Mouse (Mus musculus) intestine, embryonic 16.5 days (tissue): Measurements from ENCODE around the gene Mcm5. TPM values are rescaled to one million over a fixed set of nuclear protein-coding genes. Genes with fewer than 3 reads are reported as not detected.

Experiments used
- ATAC-seq: fragments of 200-750 bp; cut with Nextera tagmentation; 2 replicates; pipeline ENCODE4 v1.8.0; 2017; ENCODE audit warnings: moderate TSS enrichment, moderate library complexity
- H3K27ac ChIP-seq: fragments of 300-500 bp; sonication (generic); 2 replicates; pipeline ENCODE4 v1.5.1; 2014; ENCODE audit warnings: mild to moderate bottlenecking, low read length
- H3K27me3 ChIP-seq: fragments of 300-500 bp; sonication (generic); replicated peaks from 2 replicates; pipeline ENCODE4 v1.6.1; 2014; ENCODE audit warnings: low read length, control low read depth, mixed read lengths; ENCODE audit not compliant: control insufficient read depth, insufficient read depth
- H3K36me3 ChIP-seq: fragments of 300-500 bp; sonication (generic); 2 replicates; pipeline ENCODE4 v1.6.1; 2014; ENCODE audit warnings: low read length, control low read depth; ENCODE audit not compliant: control insufficient read depth, insufficient read depth
- H3K4me1 ChIP-seq: fragments of 300-500 bp; sonication (generic); 2 replicates; pipeline ENCODE4 v1.6.1; 2014; ENCODE audit warnings: low read length, control low read depth, mixed read lengths; ENCODE audit not compliant: control insufficient read depth, insufficient read depth
- H3K4me2 ChIP-seq: fragments of 300-500 bp; sonication (generic); 2 replicates; pipeline ENCODE4 v1.6.1; 2014; ENCODE audit warnings: low read depth, low read length, control low read depth
- H3K4me3 ChIP-seq: fragments of 300-500 bp; sonication (generic); 2 replicates; pipeline ENCODE4 v1.5.1; 2014; ENCODE audit warnings: mild to moderate bottlenecking, low read length
- H3K9ac ChIP-seq: fragments of 300-500 bp; sonication (generic); 2 replicates; pipeline ENCODE4 v1.6.1; 2014; ENCODE audit warnings: low read depth, low read length
- H3K9me3 ChIP-seq: fragments of 300-500 bp; sonication (generic); 2 replicates; pipeline ENCODE4 v1.6.1; 2016; ENCODE audit warnings: low read length, control low read depth; ENCODE audit not compliant: control insufficient read depth
- WGBS: fragments of 180-500 bp; shearing (Covaris S2); extraction: QIAGEN DNeasy Blood & Tissue Kit; methylation state at CpG from one replicate; pipeline ENCODE4 v1.1.7; 2014; 5-methylcytosine and 5-hydroxymethylcytosine counted together
- polyA plus RNA-seq: library from polyadenylated mRNA; unstranded; fragments of >200 nt; fragmentation: Nextera tagmentation; extraction: Ambion mirVana; gene quantifications from 2 replicates; pipeline ENCODE4 v1.2.1, GENCODE M21; 2015

Gene Mcm5
- polyA plus RNA-seq, 1 experiment from 2014 or later, result 120 TPM

GRCm38 (mm10) chr8:75078215-75078614, 31.2 kb upstream of the Mcm5 start:
- Histone ChIP-seq H3K9ac (no peak overlapping the region), H3K4me3 (no peak overlapping the region), H3K27me3 (no peaks in the 10 kb centered on the region), H3K36me3 (no peaks in the 10 kb centered on the region), H3K9me3 (no peaks in the 10 kb centered on the region), H3K27ac (no peak overlapping the region), H3K4me2 (no peak overlapping the region), H3K4me1 (no peaks in the 10 kb centered on the region)
- WGBS, result 81% methylated on average over 1 of the region's 1 CpGs
- no peak for ATAC-seq

- Histone ChIP-seq H3K9ac (no peak overlapping the region), H3K27me3 (no peaks in the 10 kb centered on the region), H3K4me3 (no peak overlapping the region), H3K4me1 (no peaks in the 10 kb centered on the region), H3K36me3 (no peaks in the 10 kb centered on the region), H3K9me3 (no peaks in the 10 kb centered on the region), H3K27ac (no peak overlapping the region), H3K4me2 (no peak overlapping the region)
- ATAC-seq, result no peak
- 92% methylated on average over 9 of the region's 9 CpGs for WGBS
Observed at GRCm38 (mm10) chr8:75078851-75079250, 30.5 kb upstream of the Mcm5 start.

GRCm38 (mm10) chr8:75081364-75082040, 27.9 kb upstream of the Mcm5 start:
- WGBS, result 72% methylated on average over 9 of the region's 9 CpGs

GRCm38 (mm10) chr8:75082181-75082805, 27.1 kb upstream of the Mcm5 start:
- Histone ChIP-seq H3K27ac (no peak overlapping the region), H3K4me1 (no peaks in the 10 kb centered on the region), H3K9me3 (no peaks in the 10 kb centered on the region), H3K4me3 (no peak overlapping the region), H3K9ac (no peak overlapping the region), H3K4me2 (no peak overlapping the region), H3K27me3 (no peaks in the 10 kb centered on the region), H3K36me3 (no peaks in the 10 kb centered on the region)
- ATAC-seq, result no peak
- 71% methylated on average over 6 of the region's 6 CpGs for WGBS

More at GRCm38 (mm10) chr8:75081364-75082040, 27.9 kb upstream of the Mcm5 start:
- no peaks in the 10 kb centered on the region for H3K27me3 ChIP-seq
- no peak for ATAC-seq
- no peak overlapping the region for H3K4me3 ChIP-seq
- no peak overlapping the region for H3K27ac ChIP-seq
- H3K9me3 ChIP-seq, result no peaks in the 10 kb centered on the region
- no peaks in the 10 kb centered on the region for H3K4me1 ChIP-seq
- no peaks in the 10 kb centered on the region for H3K36me3 ChIP-seq
- no peak overlapping the region for H3K9ac ChIP-seq
- no peak overlapping the region for H3K4me2 ChIP-seq

- 3% methylated on average over 16 of the region's 17 CpGs for WGBS
- Histone ChIP-seq H3K4me2 (peak overlapping the region; percentile 49), H3K4me3 (peak overlapping the region; percentile 31; the same call in 1 of the 2 replicates), H3K27ac (no peak overlapping the region), H3K27me3 (no peaks in the 10 kb centered on the region), H3K36me3 (no peaks in the 10 kb centered on the region), H3K9ac (no peak overlapping the region), H3K4me1 (no peaks in the 10 kb centered on the region), H3K9me3 (no peaks in the 10 kb centered on the region)
- ATAC-seq, result peak; percentile 95
Observed at GRCm38 (mm10) chr8:75083846-75084245, 25.5 kb upstream of the Mcm5 start.

GRCm38 (mm10) chr8:75084382-75085064, 24.8 kb upstream of the Mcm5 start:
- ATAC-seq, result no peak
- H3K27me3 ChIP-seq, result no peaks in the 10 kb centered on the region
- peaks cover 4% of the 10 kb centered on the region for H3K4me1 ChIP-seq
- 68% methylated on average over 3 of the region's 3 CpGs for WGBS
- peak overlapping the region; percentile 37; the same call in 1 of the 2 replicates for H3K27ac ChIP-seq
- no peaks in the 10 kb centered on the region for H3K36me3 ChIP-seq
- H3K9me3 ChIP-seq, result no peaks in the 10 kb centered on the region
- H3K9ac ChIP-seq, result no peak overlapping the region
- peak overlapping the region; percentile 49; the same call in 1 of the 2 replicates for H3K4me2 ChIP-seq
- no peak overlapping the region for H3K4me3 ChIP-seq

- ATAC-seq, result no peak
- 77% methylated on average over 2 of the region's 2 CpGs for WGBS
- no peak overlapping the region for H3K9ac ChIP-seq
- no peaks in the 10 kb centered on the region for H3K36me3 ChIP-seq
- H3K4me2 ChIP-seq, result no peak overlapping the region
- H3K4me3 ChIP-seq, result no peak overlapping the region
- H3K27ac ChIP-seq, result no peak overlapping the region
- no peaks in the 10 kb centered on the region for H3K9me3 ChIP-seq
- H3K27me3 ChIP-seq, result no peaks in the 10 kb centered on the region
- peaks cover 11% of the 10 kb centered on the region for H3K4me1 ChIP-seq
Observed at GRCm38 (mm10) chr8:75086002-75086401, 23.4 kb upstream of the Mcm5 start.

- no peak overlapping the region for H3K9ac ChIP-seq
- no peaks in the 10 kb centered on the region for H3K36me3 ChIP-seq
- peaks cover 11% of the 10 kb centered on the region for H3K4me1 ChIP-seq
- H3K9me3 ChIP-seq, result no peaks in the 10 kb centered on the region
- no peak for ATAC-seq
- H3K27me3 ChIP-seq, result no peaks in the 10 kb centered on the region
- H3K4me2 ChIP-seq, result no peak overlapping the region
- H3K4me3 ChIP-seq, result no peak overlapping the region
- no peak overlapping the region for H3K27ac ChIP-seq
Observed at GRCm38 (mm10) chr8:75087127-75087526, 22.2 kb upstream of the Mcm5 start.

- Histone ChIP-seq H3K4me2 (peak overlapping the region; percentile 26), H3K27ac (peak overlapping the region; percentile 61), H3K4me3 (0 out of 2 replicates have a peak overlapping the region, but pooled peaks have one; percentile 2), H3K9me3 (no peaks in the 10 kb centered on the region), H3K4me1 (peaks cover 16% of the 10 kb centered on the region), H3K27me3 (no peaks in the 10 kb centered on the region), H3K9ac (peak overlapping the region; percentile 41), H3K36me3 (no peaks in the 10 kb centered on the region)
- ATAC-seq, result peak; percentile 45
- 10% methylated on average over 6 of the region's 6 CpGs for WGBS
Observed at GRCm38 (mm10) chr8:75088989-75089881, 20.1 kb upstream of the Mcm5 start.
